Mouse (Mus musculus) MEL (cell line): ENCODE measurements around the gene Ribc2. TPM values are rescaled to one million over a fixed set of nuclear protein-coding genes. Genes with fewer than 3 reads are reported as not detected.

Experiments used
- DNase-seq: peaks from one replicate; pipeline ENCODE4 v3.0.0; 2011; ENCODE audit warnings: low read depth, low spot score
- H3K27ac ChIP-seq: 2 replicates; pipeline ENCODE4 v1.5.1; 2012; ENCODE audit warnings: low read depth, mild to moderate bottlenecking, control low read depth, low read length, moderate library complexity; ENCODE audit not compliant: control insufficient read depth
- H3K27me3 ChIP-seq, 2 experiments: fragments of 150-350 bp in 1 of 2; sonication (generic) in 1 of 2; 2 replicates each; pipeline ENCODE4 v1.6.1; 2012; ENCODE audit warnings: low read length in 2 of 2, mild to moderate bottlenecking in 2 of 2, improper control_type of control experiment in 1 of 2, moderate library complexity in 1 of 2; ENCODE audit not compliant: insufficient read depth in 2 of 2, control insufficient read depth in 1 of 2
- H3K36me3 ChIP-seq, 2 experiments: 2 replicates each; pipeline ENCODE4 v1.6.1; 2012 to 2014; ENCODE audit warnings: low read length in 2 of 2, improper control_type of control experiment in 1 of 2, inconsistent platforms in 1 of 2, mild to moderate bottlenecking in 1 of 2; ENCODE audit not compliant: insufficient read depth in 2 of 2, control insufficient read depth in 1 of 2
- H3K4me1 ChIP-seq, 2 experiments: fragments of 150-350 bp in 1 of 2; sonication (generic) in 1 of 2; 2 replicates each; pipeline ENCODE4 v1.6.1; 2012; ENCODE audit warnings: low read length in 2 of 2, improper control_type of control experiment in 1 of 2, mild to moderate bottlenecking in 1 of 2; ENCODE audit not compliant: insufficient read depth in 2 of 2, control insufficient read depth in 1 of 2
- H3K4me3 ChIP-seq, 2 experiments: fragments of 150-350 bp in 1 of 2; sonication (generic) in 1 of 2; 2 replicates each; pipeline ENCODE4 v1.5.1; 2012; ENCODE audit warnings: low read depth in 2 of 2, low read length in 2 of 2, mild to moderate bottlenecking in 2 of 2, moderate library complexity in 2 of 2, control low read depth in 1 of 2, improper control_type of control experiment in 1 of 2; ENCODE audit not compliant: control insufficient read depth in 1 of 2, insufficient read depth in 1 of 2
- H3K79me2 ChIP-seq: 2 replicates; pipeline ENCODE4 v1.6.1; 2012; ENCODE audit warnings: mild to moderate bottlenecking, low read length, moderate library complexity; ENCODE audit not compliant: control insufficient read depth, poor library complexity, insufficient read depth
- H3K9ac ChIP-seq: 2 replicates; pipeline ENCODE4 v1.6.1; 2012; ENCODE audit warnings: low read depth, mild to moderate bottlenecking, control low read depth, low read length, moderate library complexity; ENCODE audit not compliant: control insufficient read depth, poor library complexity, severe bottlenecking
- H3K9me3 ChIP-seq: fragments of 150-350 bp; sonication (generic); replicated peaks from 2 replicates; pipeline ENCODE4 v1.6.1; 2012; ENCODE audit warnings: mild to moderate bottlenecking, low read length, improper control_type of control experiment, moderate library complexity; ENCODE audit not compliant: insufficient read depth
- BHLHE40 ChIP-seq: IDR thresholded peaks from 2 replicates; pipeline ENCODE4 v1.6.1; 2012; ENCODE audit warnings: low read depth, mild to moderate bottlenecking, inconsistent platforms, low read length, improper control_type of control experiment, borderline replicate concordance
- CHD1 ChIP-seq: IDR thresholded peaks from 2 replicates; pipeline ENCODE4 v1.6.1; 2012; ENCODE audit warnings: low read depth, mild to moderate bottlenecking, inconsistent platforms, low read length, improper control_type of control experiment
- CHD2 ChIP-seq: IDR thresholded peaks from 2 replicates; pipeline ENCODE4 v1.6.1; 2011; ENCODE audit warnings: low read length, improper control_type of control experiment
- CTCF ChIP-seq, 3 experiments: IDR thresholded peaks in 2 of 3; conservative IDR thresholded peaks in 1 of 3; 2 replicates each; pipeline ENCODE4 v1.5.1; 2011 to 2012; ENCODE audit warnings: low read length in 3 of 3, low read depth in 2 of 3, mild to moderate bottlenecking in 2 of 3, improper control_type of control experiment in 1 of 3, inconsistent platforms in 1 of 3, mixed read lengths in 1 of 3, moderate library complexity in 1 of 3; ENCODE audit not compliant: control insufficient read depth in 1 of 3, insufficient read depth in 1 of 3, poor library complexity in 1 of 3, severe bottlenecking in 1 of 3
- ELF1 ChIP-seq: IDR thresholded peaks from 2 replicates; pipeline ENCODE4 v1.6.1; 2014; ENCODE audit warnings: low read depth, mild to moderate bottlenecking, inconsistent platforms, low read length, improper control_type of control experiment, moderate library complexity
- EP300 ChIP-seq, 2 experiments: IDR thresholded peaks; 2 replicates each; pipeline ENCODE4 v1.6.1; 2011; ENCODE audit warnings: improper control_type of control experiment in 2 of 2, low read length in 2 of 2, low read depth in 1 of 2, mild to moderate bottlenecking in 1 of 2
- ETS1 ChIP-seq: IDR thresholded peaks from 2 replicates; pipeline ENCODE4 v1.6.1; 2012; ENCODE audit warnings: low read depth, mild to moderate bottlenecking, inconsistent platforms, low read length, improper control_type of control experiment, moderate library complexity
- GABPA ChIP-seq: IDR thresholded peaks from 2 replicates; pipeline ENCODE4 v1.6.1; 2012; ENCODE audit warnings: low read depth, mild to moderate bottlenecking, inconsistent platforms, low read length, improper control_type of control experiment, moderate library complexity
- GATA1 ChIP-seq: IDR thresholded peaks from 2 replicates; pipeline ENCODE4 v1.6.1; 2011; ENCODE audit warnings: low read depth, low read length, improper control_type of control experiment
- HCFC1 ChIP-seq: IDR thresholded peaks from 2 replicates; pipeline ENCODE4 v1.6.1; 2012; ENCODE audit warnings: low read depth, mild to moderate bottlenecking, inconsistent platforms, low read length, improper control_type of control experiment, moderate library complexity
- JUND ChIP-seq: IDR thresholded peaks from 2 replicates; pipeline ENCODE4 v1.6.1; 2011; ENCODE audit warnings: low read depth, mild to moderate bottlenecking, improper control_type of control experiment, low read length
- KAT2A ChIP-seq: conservative IDR thresholded peaks from 2 replicates; pipeline ENCODE4 v1.6.1; 2012; ENCODE audit warnings: low read depth, low read length, improper control_type of control experiment, inconsistent platforms
- MAX ChIP-seq: IDR thresholded peaks from 2 replicates; pipeline ENCODE4 v1.6.1; 2011; ENCODE audit warnings: low read length, improper control_type of control experiment
- MAZ ChIP-seq: IDR thresholded peaks from 2 replicates; pipeline ENCODE4 v1.6.1; 2012; ENCODE audit warnings: low read depth, mild to moderate bottlenecking, inconsistent platforms, low read length, improper control_type of control experiment
- MEF2A ChIP-seq: IDR thresholded peaks from 2 replicates; pipeline ENCODE4 v1.6.1; 2014; ENCODE audit warnings: low read depth, mild to moderate bottlenecking, inconsistent platforms, low read length, improper control_type of control experiment; ENCODE audit not compliant: poor library complexity, insufficient replicate concordance, severe bottlenecking; ENCODE audit errors: extremely low read depth
- MYB ChIP-seq: IDR thresholded peaks from 2 replicates; pipeline ENCODE4 v1.6.1; 2011; ENCODE audit warnings: mild to moderate bottlenecking, low read depth, low read length, improper control_type of control experiment
- NELFE ChIP-seq: IDR thresholded peaks from 2 replicates; pipeline ENCODE4 v1.6.1; 2011; ENCODE audit warnings: low read depth, low read length, improper control_type of control experiment
- NRF1 ChIP-seq: IDR thresholded peaks from 2 replicates; pipeline ENCODE4 v1.6.1; 2014; ENCODE audit warnings: low read depth, mild to moderate bottlenecking, inconsistent platforms, low read length, improper control_type of control experiment, moderate library complexity; ENCODE audit not compliant: poor library complexity, insufficient read depth, severe bottlenecking
- POLR2AphosphoS2 ChIP-seq: IDR thresholded peaks from 2 replicates; pipeline ENCODE4 v1.6.1; 2011; ENCODE audit warnings: low read length, improper control_type of control experiment
- POLR2AphosphoS5 ChIP-seq: IDR thresholded peaks from 2 replicates; pipeline ENCODE4 v1.6.1; 2012; ENCODE audit warnings: low read depth, borderline replicate concordance, mild to moderate bottlenecking, inconsistent platforms, low read length, moderate library complexity, mixed read lengths
- RAD21 ChIP-seq: IDR thresholded peaks from 2 replicates; pipeline ENCODE4 v1.6.1; 2011; ENCODE audit warnings: mild to moderate bottlenecking, low read depth, low read length, improper control_type of control experiment
- SIN3A ChIP-seq: IDR thresholded peaks from 2 replicates; pipeline ENCODE4 v1.6.1; 2012; ENCODE audit warnings: low read length, improper control_type of control experiment, inconsistent platforms
- SMC3 ChIP-seq: IDR thresholded peaks from 2 replicates; pipeline ENCODE4 v1.6.1; 2011; ENCODE audit warnings: low read depth, low read length, improper control_type of control experiment
- USF1 ChIP-seq: IDR thresholded peaks from 2 replicates; pipeline ENCODE4 v1.6.1; 2014; ENCODE audit warnings: low read depth, mild to moderate bottlenecking, inconsistent platforms, low read length, improper control_type of control experiment, moderate library complexity
- USF2 ChIP-seq, 2 experiments: IDR thresholded peaks; 2 replicates each; pipeline ENCODE4 v1.6.1; 2011 to 2012; ENCODE audit warnings: improper control_type of control experiment in 2 of 2, low read length in 2 of 2, borderline replicate concordance in 1 of 2, inconsistent platforms in 1 of 2, low read depth in 1 of 2, mild to moderate bottlenecking in 1 of 2; ENCODE audit not compliant: insufficient read depth in 1 of 2
- ZC3H11A ChIP-seq: IDR thresholded peaks from 2 replicates; pipeline ENCODE4 v1.6.1; 2012; ENCODE audit warnings: low read depth, mild to moderate bottlenecking, inconsistent platforms, low read length, improper control_type of control experiment
- ZKSCAN1 ChIP-seq: IDR thresholded peaks from 2 replicates; pipeline ENCODE4 v1.6.1; 2012; ENCODE audit warnings: low read depth, mild to moderate bottlenecking, inconsistent platforms, low read length, improper control_type of control experiment, moderate library complexity
- ZMIZ1 ChIP-seq: IDR thresholded peaks from 2 replicates; pipeline ENCODE4 v1.6.1; 2012; ENCODE audit warnings: low read depth, mild to moderate bottlenecking, inconsistent platforms, low read length, improper control_type of control experiment, moderate library complexity
- ZNF384 ChIP-seq: IDR thresholded peaks from 2 replicates; pipeline ENCODE4 v1.6.1; 2012; ENCODE audit warnings: low read depth, mild to moderate bottlenecking, inconsistent platforms, low read length, improper control_type of control experiment
- polyA plus RNA-seq, 2 experiments: library from polyadenylated mRNA; stranded (reverse) in 1 of 2; unstranded in 1 of 2; fragments of >175 nt in 1 of 2; fragments of >200 nt in 1 of 2; gene quantifications; 2 replicates each; pipeline versions ENCODE4 v1.2.1 to v1.2.4; 2012; ENCODE audit warnings: low replicate concordance in 2 of 2, low read depth in 1 of 2; ENCODE audit not compliant: insufficient read length in 2 of 2, insufficient read depth in 1 of 2, missing spikeins in 1 of 2
- total RNA-seq: library from RNA; depleted of rRNA; stranded (reverse); fragments of 300-350 nt; gene quantifications from 2 replicates; pipeline ENCODE4 v1.2.3, GENCODE M21; 2012

Gene Ribc2
- total and polyA plus RNA-seq, 3 experiments: not detected

DNA sequence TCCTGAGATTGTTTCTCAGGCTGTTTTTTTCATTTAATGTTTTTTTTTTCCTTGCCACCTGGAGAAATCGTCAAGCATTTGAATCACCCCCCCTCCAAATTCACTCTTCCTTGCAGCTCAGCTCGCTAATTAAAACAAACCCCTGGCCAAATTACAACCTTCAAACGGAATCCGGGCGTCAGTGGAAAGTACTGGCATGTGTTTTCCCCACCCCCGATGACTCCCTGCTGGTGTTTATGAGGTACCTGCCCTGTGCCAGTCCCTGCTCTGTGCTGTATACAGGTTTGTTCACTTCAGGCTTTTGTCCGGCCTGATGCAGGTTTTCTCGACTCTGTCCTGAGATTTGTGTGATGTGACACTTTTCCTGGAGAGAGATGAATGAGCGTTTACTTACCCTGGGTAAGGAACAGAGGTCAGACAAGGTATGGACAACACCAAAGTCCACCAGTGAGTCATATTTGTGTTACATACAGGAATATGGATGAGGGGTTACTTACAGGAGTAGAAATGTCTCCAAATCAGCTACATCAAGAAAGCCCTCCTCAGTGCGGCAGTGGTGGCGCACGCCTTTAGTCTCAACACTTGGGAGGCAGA is 35.3 kb downstream of the Ribc2 start:
- H3K79me2 ChIP-seq: no peaks in the 10 kb centered on the region
- H3K27me3 ChIP-seq: no peaks in the 10 kb centered on the region
- TF ChIP-seq CHD2 (no peak), USF1 (no peak), SMC3 (no peak), ZC3H11A (no peak), HCFC1 (no peak), ZKSCAN1 (no peak), MEF2A (no peak), EP300 (IDR thresholded peaks at IDR 0.05; ENCODE audit: low read depth in 1 of 2, low read length in 2 of 2) (no peak), CHD1 (no peak), GATA1 (no peak), GABPA (no peak), SIN3A (no peak), ZMIZ1 (no peak), ETS1 (no peak), USF2 (IDR thresholded peaks at IDR 0.05; ENCODE audit: borderline replicate concordance in 1 of 2, insufficient read depth in 1 of 2, low read depth in 1 of 2, low read length in 2 of 2) (no peak), MAZ (no peak), RAD21 (no peak), ZNF384 (no peak), MAX (no peak), ELF1 (no peak)
- no peaks in the 10 kb centered on the region for H3K36me3 ChIP-seq
- no peaks in the 10 kb centered on the region for H3K4me1 ChIP-seq
- no peaks in the 10 kb centered on the region for H3K9me3 ChIP-seq
- H3K27ac ChIP-seq: no peak overlapping the region
- no peak overlapping the region for H3K9ac ChIP-seq
- DNase-seq: no peak
- no peak overlapping the region for H3K4me3 ChIP-seq

GRCm38 (mm10) chr15:85172054-85172453 is 40.2 kb downstream of the Ribc2 start:
- no peak for DNase-seq
- Histone ChIP-seq H3K4me1 (no peaks in the 10 kb centered on the region), H3K27me3 (no peaks in the 10 kb centered on the region)

More at GRCm38 (mm10) chr15:85172054-85172453, 40.2 kb downstream of the Ribc2 start:
- H3K4me3 ChIP-seq: no peak overlapping the region
- no peaks in the 10 kb centered on the region for H3K36me3 ChIP-seq
- no peak overlapping the region for H3K27ac ChIP-seq
- TF ChIP-seq MAX: no peak
- no peak for TF ChIP-seq JUND
- no peak for TF ChIP-seq SIN3A
- no peak for TF ChIP-seq MAZ
- no peak for TF ChIP-seq BHLHE40
- TF ChIP-seq GABPA: no peak
- no peak for TF ChIP-seq POLR2AphosphoS5
- no peak for TF ChIP-seq POLR2AphosphoS2
- TF ChIP-seq ZC3H11A: no peak
- TF ChIP-seq NELFE: no peak
- TF ChIP-seq CTCF (IDR thresholded peaks at IDR 0.05 in 2 of 3, conservative IDR thresholded peaks at IDR 0.05 in 1 of 3; ENCODE audit: control insufficient read depth in 1 of 3, insufficient read depth in 1 of 3, low read depth in 2 of 3, low read length in 3 of 3, poor library complexity in 1 of 3, severe bottlenecking in 1 of 3): no peak
- TF ChIP-seq RAD21: no peak
- no peak for TF ChIP-seq NRF1
- no peak for TF ChIP-seq KAT2A
- TF ChIP-seq MYB: no peak
- TF ChIP-seq ZKSCAN1: no peak
- H3K79me2 ChIP-seq: no peaks in the 10 kb centered on the region
- no peaks in the 10 kb centered on the region for H3K9me3 ChIP-seq
- no peak overlapping the region for H3K9ac ChIP-seq
